Mouse (Mus musculus) olfactory bulb, adult 2 months (tissue): ENCODE measurements at regions not wholly inside any gene's neighbourhood (a gene's known extent, or its start where the extent isn't known, plus 50 kb on each side); places are given as distances from the start of the nearest gene placed in this dataset.

Source experiments
- CTCF ChIP-seq: fragments of 200-500 bp; IDR thresholded peaks from 2 replicates; pipeline ENCODE4 v1.5.1; 2012; ENCODE audit warnings: low read depth, mild to moderate bottlenecking, low read length, moderate library complexity; ENCODE audit not compliant: insufficient read depth
- POLR2A ChIP-seq: fragments of 200-500 bp; IDR thresholded peaks from 2 replicates; pipeline ENCODE4 v1.6.1; 2012; ENCODE audit warnings: mild to moderate bottlenecking, low read depth, low read length, moderate library complexity; ENCODE audit not compliant: insufficient read depth

GRCm38 (mm10) chr6:53232616-53233015 is 54.5 kb upstream of the Creb5 start:
- TF ChIP-seq CTCF (no peak), POLR2A (no peak)
